Mouse (Mus musculus) monocyte, adult 5-6 weeks (primary cell): ENCODE results near the gene BC004004. TPM values are rescaled to one million over a fixed set of nuclear protein-coding genes. Genes with fewer than 3 reads are reported as not detected.
"Not testable (repeated sequence)": the region's sequence is repeated elsewhere in the genome, so short reads cannot be mapped to it uniquely, and the experiment has no call there.

Source experiments
- ATAC-seq: fragments of 153-309, 156-312 bp; replicated peaks from 2 replicates; pipeline ENCODE4 v1.8.0; 2017; ENCODE audit warnings: mild to moderate bottlenecking; ENCODE audit not compliant: low TSS enrichment, insufficient number of reproducible peaks, severe bottlenecking, poor library complexity, low FRiP score
- total RNA-seq: library from RNA; stranded (forward); fragments of 200-1000, 200-491, 200-594 nt; gene quantifications from 3 replicates; pipeline ENCODE4 v1.2.3, GENCODE M21; 2017

The BC004004 gene
- total RNA-seq, 1 experiment from 2014 or later, result 84.4 TPM

- no peak for ATAC-seq
These were observed 10.5 kb upstream of the BC004004 start for GRCm38 (mm10) chr17:29258025-29258558.

GRCm38 (mm10) chr17:29258921-29259320 is 9.7 kb upstream of the BC004004 start:
- ATAC-seq, result no peak

GRCm38 (mm10) chr17:29259489-29259888 is 9.1 kb upstream of the BC004004 start:
- peak; percentile 67 for ATAC-seq

GRCm38 (mm10) chr17:29260501-29260900 is 8.1 kb upstream of the BC004004 start:
- no peak for ATAC-seq

- ATAC-seq, result no peak
These were observed 6.9 kb upstream of the BC004004 start for GRCm38 (mm10) chr17:29261603-29262258.

- ATAC-seq, result no peak
These were observed 6.3 kb upstream of the BC004004 start for GRCm38 (mm10) chr17:29262259-29262649.

- no peak for ATAC-seq
These were observed 5.2 kb upstream of the BC004004 start for GRCm38 (mm10) chr17:29263417-29263816.

GRCm38 (mm10) chr17:29263840-29264633 is 4.6 kb upstream of the BC004004 start, which contains the start of gene Ppil1:
Gene Ppil1, minus strand, starts transcription at chr17:29264186.
- ATAC-seq, result peak; percentile 57

GRCm38 (mm10) chr17:29264760-29265159 is 3.8 kb upstream of the BC004004 start:
- no peak for ATAC-seq

GRCm38 (mm10) chr17:29267040-29267439 is 1.5 kb upstream of the BC004004 start:
- ATAC-seq, result not testable (repeated sequence)

- no peak for ATAC-seq
These were observed 482 bp upstream of the BC004004 start for GRCm38 (mm10) chr17:29267931-29268681.

GRCm38 (mm10) chr17:29269349-29269706 is 740 bp downstream of the BC004004 start:
- no peak for ATAC-seq

- ATAC-seq, result no peak
These were observed 1.6 kb downstream of the BC004004 start for GRCm38 (mm10) chr17:29270148-29270698.

- no peak for ATAC-seq
These were observed 4.6 kb downstream of the BC004004 start for GRCm38 (mm10) chr17:29273156-29273555.

GRCm38 (mm10) chr17:29273889-29274288 is 5.3 kb downstream of the BC004004 start:
- ATAC-seq, result no peak

- ATAC-seq, result no peak
These were observed 11.8 kb downstream of the BC004004 start for GRCm38 (mm10) chr17:29280422-29280821.

- no peak for ATAC-seq
These were observed 13.0 kb downstream of the BC004004 start for GRCm38 (mm10) chr17:29281541-29281940.

GRCm38 (mm10) chr17:29282216-29282952 is 13.8 kb downstream of the BC004004 start:
- ATAC-seq, result no peak
